Mouse (Mus musculus): Measurements from ENCODE around the gene Tspan8. TPM values are rescaled to one million over a fixed set of nuclear protein-coding genes. Genes with fewer than 3 reads are reported as not detected.

Gene Tspan8
- polyA plus RNA-seq, 1 experiment, result 1.4 TPM

GRCm38 (mm10) chr10:115828872-115829271 lies 12.2 kb downstream of the Tspan8 start:
- TF ChIP-seq CTCF (IDR thresholded peaks at IDR 0.05; ENCODE audit: extremely low read depth, insufficient read depth, low read length), result no peak
- no peak for TF ChIP-seq POLR2A (IDR thresholded peaks at IDR 0.05; ENCODE audit: extremely low read depth, insufficient read depth, low read length)
- Histone ChIP-seq H3K27ac (ENCODE audit: insufficient read depth, low read length) (no peak overlapping the region), H3K4me1 (ENCODE audit: control insufficient read depth, insufficient read depth, low read length) (no peaks in the 10 kb centered on the region), H3K4me3 (ENCODE audit: insufficient read depth, low read length) (no peak overlapping the region)

GRCm38 (mm10) chr10:115829696-115830095 lies 13.1 kb downstream of the Tspan8 start:
- Histone ChIP-seq H3K4me1 (ENCODE audit: control insufficient read depth, insufficient read depth, low read length) (no peaks in the 10 kb centered on the region), H3K4me3 (ENCODE audit: insufficient read depth, low read length) (no peak overlapping the region), H3K27ac (ENCODE audit: insufficient read depth, low read length) (no peak overlapping the region)
- TF ChIP-seq POLR2A (IDR thresholded peaks at IDR 0.05; ENCODE audit: extremely low read depth, insufficient read depth, low read length) (no peak), CTCF (IDR thresholded peaks at IDR 0.05; ENCODE audit: extremely low read depth, insufficient read depth, low read length) (no peak)

GRCm38 (mm10) chr10:115830726-115831125 lies 14.1 kb downstream of the Tspan8 start:
- Histone ChIP-seq H3K4me1 (ENCODE audit: control insufficient read depth, insufficient read depth, low read length) (no peaks in the 10 kb centered on the region), H3K27ac (ENCODE audit: insufficient read depth, low read length) (no peak overlapping the region), H3K4me3 (ENCODE audit: insufficient read depth, low read length) (no peak overlapping the region)
- no peak for TF ChIP-seq CTCF (IDR thresholded peaks at IDR 0.05; ENCODE audit: extremely low read depth, insufficient read depth, low read length)
- TF ChIP-seq POLR2A (IDR thresholded peaks at IDR 0.05; ENCODE audit: extremely low read depth, insufficient read depth, low read length), result no peak

GRCm38 (mm10) chr10:115834017-115834416 lies 17.4 kb downstream of the Tspan8 start:
- Histone ChIP-seq H3K4me1 (ENCODE audit: control insufficient read depth, insufficient read depth, low read length) (no peaks in the 10 kb centered on the region), H3K4me3 (ENCODE audit: insufficient read depth, low read length) (no peak overlapping the region), H3K27ac (ENCODE audit: insufficient read depth, low read length) (no peak overlapping the region)
- TF ChIP-seq POLR2A (IDR thresholded peaks at IDR 0.05; ENCODE audit: extremely low read depth, insufficient read depth, low read length) (no peak), CTCF (IDR thresholded peaks at IDR 0.05; ENCODE audit: extremely low read depth, insufficient read depth, low read length) (no peak)

GRCm38 (mm10) chr10:115846930-115847329 lies 30.3 kb downstream of the Tspan8 start:
- Histone ChIP-seq H3K4me3 (ENCODE audit: insufficient read depth, low read length) (no peak overlapping the region), H3K4me1 (ENCODE audit: control insufficient read depth, insufficient read depth, low read length) (no peaks in the 10 kb centered on the region), H3K27ac (ENCODE audit: insufficient read depth, low read length) (no peak overlapping the region)
- no peak for TF ChIP-seq POLR2A (IDR thresholded peaks at IDR 0.05; ENCODE audit: extremely low read depth, insufficient read depth, low read length)
- no peak for TF ChIP-seq CTCF (IDR thresholded peaks at IDR 0.05; ENCODE audit: extremely low read depth, insufficient read depth, low read length)

- TF ChIP-seq POLR2A (IDR thresholded peaks at IDR 0.05; ENCODE audit: extremely low read depth, insufficient read depth, low read length) (no peak), CTCF (IDR thresholded peaks at IDR 0.05; ENCODE audit: extremely low read depth, insufficient read depth, low read length) (no peak)
- Histone ChIP-seq H3K27ac (ENCODE audit: insufficient read depth, low read length) (no peak overlapping the region), H3K4me1 (ENCODE audit: control insufficient read depth, insufficient read depth, low read length) (no peaks in the 10 kb centered on the region), H3K4me3 (ENCODE audit: insufficient read depth, low read length) (no peak overlapping the region)
Measured at GRCm38 (mm10) chr10:115848511-115848910, 31.9 kb downstream of the Tspan8 start.

GRCm38 (mm10) chr10:115860210-115860880 lies 43.7 kb downstream of the Tspan8 start:
- no peak overlapping the region for H3K4me3 ChIP-seq (ENCODE audit: insufficient read depth, low read length)
- H3K4me1 ChIP-seq (ENCODE audit: control insufficient read depth, insufficient read depth, low read length), result no peaks in the 10 kb centered on the region
- TF ChIP-seq POLR2A (IDR thresholded peaks at IDR 0.05; ENCODE audit: extremely low read depth, insufficient read depth, low read length), result no peak
- no peak for TF ChIP-seq CTCF (IDR thresholded peaks at IDR 0.05; ENCODE audit: extremely low read depth, insufficient read depth, low read length)
- no peak overlapping the region for H3K27ac ChIP-seq (ENCODE audit: insufficient read depth, low read length)

- H3K4me1 ChIP-seq (ENCODE audit: control insufficient read depth, insufficient read depth, low read length), result no peaks in the 10 kb centered on the region
- H3K4me3 ChIP-seq (ENCODE audit: insufficient read depth, low read length), result no peak overlapping the region
- TF ChIP-seq CTCF (IDR thresholded peaks at IDR 0.05; ENCODE audit: extremely low read depth, insufficient read depth, low read length) (no peak), POLR2A (IDR thresholded peaks at IDR 0.05; ENCODE audit: extremely low read depth, insufficient read depth, low read length) (no peak)
- no peak overlapping the region for H3K27ac ChIP-seq (ENCODE audit: insufficient read depth, low read length)
Measured at GRCm38 (mm10) chr10:115861967-115862366, 45.3 kb downstream of the Tspan8 start.

GRCm38 (mm10) chr10:115882757-115883156 lies 66.1 kb downstream of the Tspan8 start:
- no peaks in the 10 kb centered on the region for H3K4me1 ChIP-seq (ENCODE audit: control insufficient read depth, insufficient read depth, low read length)
- H3K27ac ChIP-seq (ENCODE audit: insufficient read depth, low read length), result no peak overlapping the region
- H3K4me3 ChIP-seq (ENCODE audit: insufficient read depth, low read length), result no peak overlapping the region
- TF ChIP-seq POLR2A (IDR thresholded peaks at IDR 0.05; ENCODE audit: extremely low read depth, insufficient read depth, low read length), result no peak
- TF ChIP-seq CTCF (IDR thresholded peaks at IDR 0.05; ENCODE audit: extremely low read depth, insufficient read depth, low read length), result no peak

GRCm38 (mm10) chr10:115891924-115892323 lies 75.3 kb downstream of the Tspan8 start:
- TF ChIP-seq CTCF (IDR thresholded peaks at IDR 0.05; ENCODE audit: extremely low read depth, insufficient read depth, low read length) (no peak), POLR2A (IDR thresholded peaks at IDR 0.05; ENCODE audit: extremely low read depth, insufficient read depth, low read length) (no peak)
- Histone ChIP-seq H3K27ac (ENCODE audit: insufficient read depth, low read length) (no peak overlapping the region), H3K4me1 (ENCODE audit: control insufficient read depth, insufficient read depth, low read length) (no peaks in the 10 kb centered on the region), H3K4me3 (ENCODE audit: insufficient read depth, low read length) (no peak overlapping the region)
